Mouse (Mus musculus) embryonic fibroblast, embryonic 13.5 days (primary cell): ENCODE measurements around the gene Gm28551. TPM values are rescaled to one million over a fixed set of nuclear protein-coding genes. Genes with fewer than 3 reads are reported as not detected.
A peak's percentile ranks its signal among the peaks of the same experiment; 100 is the strongest.

Experiments
- H3K27ac ChIP-seq: 2 replicates; pipeline ENCODE4 v1.5.1; 2012; ENCODE audit warnings: low read length, control low read depth, inconsistent platforms; ENCODE audit not compliant: insufficient read depth
- H3K4me1 ChIP-seq: 2 replicates; pipeline ENCODE4 v1.6.1; 2011; ENCODE audit warnings: low read length; ENCODE audit not compliant: control insufficient read depth, insufficient read depth
- H3K4me3 ChIP-seq: 2 replicates; pipeline ENCODE4 v1.5.1; 2011; ENCODE audit warnings: mild to moderate bottlenecking, control low read depth, low read length; ENCODE audit not compliant: insufficient read depth
- CTCF ChIP-seq: IDR thresholded peaks from 2 replicates; pipeline ENCODE4 v1.5.1; 2011; ENCODE audit warnings: mild to moderate bottlenecking, control low read depth, low read length, moderate library complexity, borderline replicate concordance; ENCODE audit not compliant: insufficient read depth
- POLR2A ChIP-seq: IDR thresholded peaks from 2 replicates; pipeline ENCODE4 v1.6.1; 2011; ENCODE audit warnings: low read depth, mild to moderate bottlenecking, control low read depth, low read length, moderate library complexity
- polyA plus RNA-seq: library from polyadenylated mRNA; stranded (reverse); fragments of >200 nt; gene quantifications from 2 replicates; pipeline ENCODE4 v1.2.4, GENCODE M21; 2011; ENCODE audit warnings: low read depth; ENCODE audit not compliant: missing spikeins, insufficient read length

Gene Gm28551
- polyA plus RNA-seq, 1 experiment, result not detected

- H3K4me3 ChIP-seq, result no peak overlapping the region
- no peak overlapping the region for H3K27ac ChIP-seq
- TF ChIP-seq POLR2A (no peak), CTCF (no peak)
- H3K4me1 ChIP-seq, result no peaks in the 10 kb centered on the region
These were observed 27.5 kb downstream of the Gm28551 start for GRCm38 (mm10) chr1:53324827-53325494.

- no peak overlapping the region for H3K4me3 ChIP-seq
- TF ChIP-seq CTCF, result no peak
- no peak for TF ChIP-seq POLR2A
- H3K4me1 ChIP-seq, result no peaks in the 10 kb centered on the region
- no peak overlapping the region for H3K27ac ChIP-seq
These were observed 28.2 kb downstream of the Gm28551 start for GRCm38 (mm10) chr1:53324277-53324676.

- no peaks in the 10 kb centered on the region for H3K4me1 ChIP-seq
- no peak overlapping the region for H3K27ac ChIP-seq
- no peak overlapping the region for H3K4me3 ChIP-seq
- TF ChIP-seq CTCF (no peak), POLR2A (no peak)
These were observed 29.2 kb downstream of the Gm28551 start for GRCm38 (mm10) chr1:53323254-53323653.

GRCm38 (mm10) chr1:53321662-53322344 is 30.7 kb downstream of the Gm28551 start:
- no peaks in the 10 kb centered on the region for H3K4me1 ChIP-seq
- H3K4me3 ChIP-seq, result no peak overlapping the region
- no peak for TF ChIP-seq POLR2A
- no peak for TF ChIP-seq CTCF
- no peak overlapping the region for H3K27ac ChIP-seq

- H3K27ac ChIP-seq, result peak within 1 kb of the TSS; percentile 91
- TF ChIP-seq CTCF (no peak), POLR2A (peak; percentile 73)
- no peaks in the 10 kb centered on the region for H3K4me1 ChIP-seq
- H3K4me3 ChIP-seq, result peak within 1 kb of the TSS; percentile 91
These were observed 39.2 kb downstream of the Gm28551 start, which contains the start of gene Osgepl1 for GRCm38 (mm10) chr1:53312989-53313967. TSS of gene Osgepl1 (plus strand) at chr1:53313624.

- TF ChIP-seq POLR2A, result no peak
- no peak for TF ChIP-seq CTCF
- no peak overlapping the region for H3K27ac ChIP-seq
- no peaks in the 10 kb centered on the region; the same call in 1 of the 2 replicates for H3K4me1 ChIP-seq
- no peak overlapping the region for H3K4me3 ChIP-seq
These were observed 52.0 kb downstream of the Gm28551 start for GRCm38 (mm10) chr1:53300506-53300905.

- no peaks in the 10 kb centered on the region; the same call in 1 of the 2 replicates for H3K4me1 ChIP-seq
- H3K27ac ChIP-seq, result no peak within 1 kb of the TSS
- H3K4me3 ChIP-seq, result peak within 1 kb of the TSS; percentile 58
- TF ChIP-seq POLR2A, result peak; percentile 93
- TF ChIP-seq CTCF, result no peak
These were observed 55.7 kb downstream of the Gm28551 start, which contains the start of the genes Pms1, Ormdl1 and Gm28778 for GRCm38 (mm10) chr1:53296581-53297383. TSS of gene Pms1 (minus strand) at chr1:53297018. TSS of gene Ormdl1 (plus strand) at chr1:53297095. TSS of gene Gm28778 (plus strand) at chr1:53297111.

GRCm38 (mm10) chr1:53291197-53291596 is 61.3 kb downstream of the Gm28551 start:
- H3K4me3 ChIP-seq, result no peak overlapping the region
- no peak overlapping the region for H3K27ac ChIP-seq
- TF ChIP-seq CTCF, result no peak
- TF ChIP-seq POLR2A, result no peak
- H3K4me1 ChIP-seq, result no peaks in the 10 kb centered on the region; the same call in 1 of the 2 replicates

Other genes starting within 250 kb of the Gm28551 start
- not detected in 2 replicates for gene 1700019A02Rik, start 165.0 kb downstream of the Gm28551 start, polyA plus RNA-seq
- 8.3 and 8.5 TPM in 2 replicates for gene Pms1, start 55.6 kb downstream of the Gm28551 start, polyA plus RNA-seq
- 14.0 and 15.3 TPM in 2 replicates for gene Ormdl1, start 55.6 kb downstream of the Gm28551 start, polyA plus RNA-seq
- gene Gm28778, start 55.6 kb downstream of the Gm28551 start, polyA plus RNA-seq, result not detected in 2 replicates
- gene Osgepl1, start 39.0 kb downstream of the Gm28551 start, polyA plus RNA-seq, result 8.0 and 11.2 TPM in 2 replicates
- gene Asdurf, start within 50 bp of the Gm28551 start, polyA plus RNA-seq, result 5.6 and 7.7 TPM in 2 replicates
- 63.4 and 78.7 TPM in 2 replicates for gene Asnsd1, start 85 bp upstream of the Gm28551 start, polyA plus RNA-seq